Mouse (Mus musculus) c-Kit-negative CD71-positive TER-119-positive erythroid progenitor cells, embryonic 14.5 days (primary cell): ENCODE data around the gene Fam98b.

ENCODE experiments used
- DNase-seq: peaks from one replicate; pipeline ENCODE4 v3.0.0-alpha.2; 2013; ENCODE audit warnings: low read depth, low spot score

Gene Fam98b

DNA sequence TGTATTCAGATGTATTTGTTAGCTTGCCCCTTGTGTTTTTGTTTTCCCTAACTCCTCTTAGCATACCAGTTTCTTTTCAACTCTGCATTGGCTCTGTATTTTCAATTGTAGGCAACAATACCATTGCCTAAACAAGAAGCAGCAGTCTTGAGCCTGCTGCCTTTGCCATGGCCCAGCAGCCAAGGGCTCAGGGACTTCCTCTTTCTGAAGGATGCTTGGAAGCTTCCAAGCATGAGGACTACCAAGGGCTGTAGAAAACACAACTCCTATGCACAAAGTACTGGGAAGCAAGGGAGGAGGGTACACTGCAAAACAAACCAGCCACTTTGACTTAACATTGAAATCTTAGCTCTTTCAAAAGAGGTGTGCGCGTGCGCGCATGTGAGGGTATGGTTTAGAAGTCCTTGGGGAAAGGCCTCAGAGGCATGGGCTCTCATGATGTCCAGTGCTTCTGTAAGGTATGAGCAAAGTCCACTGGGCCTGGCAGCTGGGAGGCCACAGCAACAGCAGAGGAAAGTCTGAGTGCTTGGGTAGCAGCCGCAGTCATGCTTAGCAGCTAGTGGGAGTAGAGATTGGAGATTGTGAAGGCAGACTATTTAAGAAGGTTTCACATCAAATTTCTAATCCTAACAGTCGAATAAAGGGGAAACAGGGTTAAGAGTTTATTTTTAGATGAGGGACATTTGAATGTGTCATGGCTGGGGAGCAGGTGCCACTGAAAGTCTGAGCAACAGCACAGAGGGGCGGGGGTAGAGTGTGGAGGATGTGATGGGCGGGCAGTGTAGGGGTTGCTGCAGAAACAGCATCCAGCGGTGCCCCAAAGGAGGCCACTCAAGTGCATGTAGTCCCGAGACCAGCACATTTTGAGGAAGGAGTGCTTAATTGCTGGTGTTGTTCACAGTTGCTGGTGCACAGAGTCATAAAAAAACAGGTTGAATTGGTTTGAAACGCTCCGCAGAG lies 54.1 kb downstream of the Fam98b start:
- DNase-seq, result no peak

DNA sequence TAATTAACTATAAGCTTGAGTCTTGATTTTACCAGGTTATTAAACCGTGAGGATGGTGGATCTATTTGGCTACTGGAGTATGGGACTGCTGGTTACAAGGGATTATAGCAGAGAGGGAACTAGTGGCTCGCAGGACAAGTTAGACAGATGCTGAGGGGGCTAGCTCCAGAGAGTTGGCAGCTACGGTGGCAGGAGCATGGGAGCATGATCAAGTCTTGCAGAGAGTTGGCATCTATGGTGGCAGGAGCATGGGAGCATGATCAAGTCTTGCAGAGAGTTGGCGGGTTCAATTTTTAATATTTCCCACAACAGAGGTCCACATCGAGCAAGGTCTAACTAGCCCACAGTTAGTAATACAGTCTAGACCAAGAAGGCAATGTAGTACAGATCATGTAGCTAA lies 55.4 kb downstream of the Fam98b start:
- DNase-seq, result no peak

DNA sequence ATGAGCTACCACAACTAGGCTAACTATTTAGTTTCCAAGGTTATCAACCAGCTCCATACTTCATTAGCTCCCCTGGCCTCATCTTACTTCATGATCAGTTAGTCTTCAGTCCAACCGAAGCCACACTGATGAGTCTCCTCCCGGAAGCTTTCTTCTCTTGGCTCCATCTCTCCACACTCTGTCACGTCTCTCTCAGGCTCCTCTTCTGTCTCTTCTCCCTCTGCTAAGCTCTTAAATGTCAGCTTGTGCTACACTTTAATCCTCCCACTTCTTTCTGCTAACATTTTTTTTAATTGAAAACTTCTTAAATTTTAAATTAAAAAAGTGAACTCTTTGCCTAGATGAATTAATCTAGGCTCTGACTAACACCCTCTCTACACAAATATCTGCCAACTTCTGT lies 58.4 kb downstream of the Fam98b start:
- DNase-seq, result no peak

DNA sequence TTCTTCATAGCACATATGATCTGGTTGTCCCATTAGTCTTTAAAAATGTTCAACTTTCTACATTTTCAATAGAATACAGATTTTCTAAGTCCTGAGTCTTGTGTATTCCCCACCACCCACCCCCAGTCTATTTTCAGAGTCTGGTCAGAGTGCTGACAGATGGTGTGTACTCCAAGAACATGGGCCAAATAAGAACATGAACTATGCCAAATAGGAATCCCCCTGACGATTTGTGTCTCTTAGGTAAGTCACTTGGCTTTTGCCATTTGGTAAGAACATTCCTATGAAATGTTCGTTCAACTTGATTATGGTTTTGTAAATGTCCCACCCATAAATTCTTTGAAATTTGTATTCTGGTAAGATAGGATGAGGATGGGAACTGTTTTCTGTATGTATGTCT lies 59.5 kb downstream of the Fam98b start:
- DNase-seq, result no peak

DNA sequence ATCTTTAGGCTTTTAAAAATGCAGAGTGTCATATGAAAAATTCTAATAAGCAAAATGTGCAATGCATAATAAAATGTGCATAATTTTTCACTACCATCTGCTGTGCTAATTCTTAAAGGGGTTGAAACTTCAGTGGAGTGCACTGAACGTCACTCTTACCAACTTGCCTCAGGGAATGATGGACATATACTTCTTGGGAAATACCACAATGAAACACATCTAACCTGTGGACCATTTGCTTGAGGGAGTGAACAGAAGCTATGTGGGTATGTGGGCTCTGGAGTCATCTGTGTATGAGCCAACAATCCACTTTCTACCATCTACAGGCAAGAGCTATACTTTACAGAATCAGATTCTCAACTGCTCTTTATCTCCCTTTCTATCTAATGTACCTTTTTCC lies 61.8 kb downstream of the Fam98b start:
- no peak for DNase-seq

DNA sequence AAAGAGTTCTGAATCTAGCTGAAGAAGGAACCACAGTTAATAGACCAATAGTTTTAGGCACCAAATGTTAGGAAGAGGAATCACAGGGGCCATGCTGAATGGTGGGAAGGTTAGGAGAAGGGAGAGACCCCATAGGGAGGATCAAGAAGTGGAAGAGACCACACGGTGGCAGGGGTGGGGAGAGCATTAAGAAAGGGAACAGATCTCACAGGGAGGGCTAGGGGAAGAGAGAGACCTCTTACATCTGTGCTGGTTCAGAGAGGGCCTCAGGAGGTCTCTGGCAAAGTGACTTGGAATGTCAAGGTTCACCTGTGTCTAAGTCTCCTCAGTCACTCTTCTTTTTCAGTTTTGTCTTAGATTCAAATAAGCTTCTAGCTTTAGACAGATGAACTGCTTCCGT lies 62.5 kb downstream of the Fam98b start:
- DNase-seq, result no peak

DNA sequence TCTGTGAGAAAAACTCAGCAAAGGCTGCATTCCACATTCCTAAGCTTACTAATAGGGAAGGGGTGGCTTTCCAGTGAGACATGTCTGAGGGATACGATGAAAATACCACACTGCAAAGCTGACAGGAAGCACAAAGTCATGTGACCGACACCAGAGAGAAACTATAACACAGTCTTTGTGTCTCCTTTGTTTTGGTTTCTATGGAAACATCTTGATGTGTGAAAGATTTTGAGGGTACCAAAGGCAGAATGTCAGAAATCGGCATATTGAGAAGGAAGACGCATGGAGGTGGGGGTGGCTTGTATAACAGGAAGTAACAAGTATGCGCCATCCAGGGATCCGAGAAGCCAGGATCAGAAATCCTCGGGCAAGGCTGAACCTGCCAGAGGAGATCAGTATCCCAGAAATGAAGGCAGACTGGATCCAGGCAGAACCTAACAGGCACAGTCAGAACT lies 62.9 kb downstream of the Fam98b start:
- no peak for DNase-seq

DNA sequence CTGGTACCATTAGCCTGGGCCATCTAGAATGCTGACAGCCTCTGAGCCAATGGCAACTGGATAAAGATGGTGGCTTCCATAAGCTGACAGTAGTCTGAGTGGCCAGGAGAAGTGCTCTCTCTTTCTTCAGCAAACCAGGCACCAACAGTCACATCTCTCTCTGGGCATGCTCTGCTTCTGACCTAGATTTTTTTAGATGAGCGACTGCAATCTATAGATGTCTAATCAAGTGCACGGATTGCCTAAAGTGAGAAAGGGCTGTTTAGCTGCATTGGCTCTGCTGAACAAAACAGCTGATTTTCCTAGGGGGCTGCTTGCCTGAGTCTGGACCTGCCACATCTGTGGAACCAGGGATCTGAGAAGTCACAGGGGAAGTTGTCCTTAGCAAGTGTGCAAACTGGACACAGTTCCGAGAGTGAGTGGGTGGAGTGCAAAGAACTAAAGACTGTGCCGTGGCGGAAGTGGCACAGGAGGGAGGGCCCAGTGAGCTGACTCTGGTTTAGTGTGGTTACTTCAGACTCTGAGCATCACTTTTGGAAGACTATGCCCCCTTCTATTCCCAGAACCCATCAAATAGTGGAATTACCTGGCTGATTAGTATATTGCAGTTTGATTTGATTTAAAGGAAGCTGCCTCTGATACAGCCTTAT lies 64.2 kb downstream of the Fam98b start:
- DNase-seq, result no peak

DNA sequence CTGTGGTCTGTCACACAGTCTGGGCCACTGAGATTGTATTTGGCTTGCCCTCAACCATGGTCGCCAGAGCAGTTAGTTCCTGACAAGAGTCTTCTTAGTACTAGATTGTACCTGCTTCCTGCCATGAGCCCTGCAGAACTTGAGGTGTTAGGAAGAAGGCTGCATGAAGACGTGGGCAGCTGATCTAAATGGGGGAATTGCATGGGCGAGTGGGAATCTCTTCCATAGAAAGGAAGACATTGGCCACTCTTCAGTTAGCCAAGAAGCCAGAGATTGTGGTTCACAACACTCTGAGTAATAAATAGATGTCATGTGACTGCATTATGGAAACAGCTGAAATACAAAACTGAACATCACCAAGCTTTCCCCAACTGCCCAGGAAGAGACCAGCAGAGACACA lies 69.5 kb downstream of the Fam98b start:
- DNase-seq, result no peak
